Mouse (Mus musculus) small intestine, adult 2 months (tissue): ENCODE measurements around the gene Nlrp3. TPM values are rescaled to one million over a fixed set of nuclear protein-coding genes. Genes with fewer than 3 reads are reported as not detected.
A peak's percentile ranks its signal among the peaks of the same experiment; 100 is the strongest.

Source experiments
- H3K27ac ChIP-seq: fragments of 200-500 bp; 2 replicates; pipeline ENCODE4 v1.5.1; 2012; ENCODE audit warnings: low read depth, low read length, control low read depth, inconsistent platforms; ENCODE audit not compliant: insufficient read depth
- H3K27me3 ChIP-seq: fragments of 200-500 bp; 2 replicates; pipeline ENCODE4 v1.6.1; 2012; ENCODE audit warnings: mild to moderate bottlenecking, moderate library complexity, low read length, inconsistent platforms; ENCODE audit not compliant: control insufficient read depth, insufficient read depth
- H3K36me3 ChIP-seq: fragments of 200-500 bp; 2 replicates; pipeline ENCODE4 v1.6.1; 2012; ENCODE audit warnings: mild to moderate bottlenecking, low read length, control low read depth, inconsistent platforms; ENCODE audit not compliant: control insufficient read depth, insufficient read depth
- H3K4me1 ChIP-seq: fragments of 200-500 bp; 2 replicates; pipeline ENCODE4 v1.6.1; 2012; ENCODE audit warnings: low read length, inconsistent platforms, mixed read lengths; ENCODE audit not compliant: control insufficient read depth, insufficient read depth, insufficient read length
- H3K4me3 ChIP-seq: fragments of 200-500 bp; 2 replicates; pipeline ENCODE4 v1.5.1; 2012; ENCODE audit warnings: low read depth, mild to moderate bottlenecking, control low read depth, inconsistent platforms, low read length, moderate library complexity
- CTCF ChIP-seq: fragments of 200-500 bp; IDR thresholded peaks from 2 replicates; pipeline ENCODE4 v1.5.1; 2012; ENCODE audit warnings: low read depth, mild to moderate bottlenecking, control low read depth, inconsistent platforms, low read length, moderate library complexity, mixed read lengths; ENCODE audit not compliant: insufficient replicate concordance, insufficient read length; ENCODE audit errors: extremely low read depth
- POLR2A ChIP-seq: fragments of 200-500 bp; IDR thresholded peaks from 2 replicates; pipeline ENCODE4 v1.6.1; 2012; ENCODE audit warnings: low read depth, mild to moderate bottlenecking, control low read depth, inconsistent platforms, low read length, moderate library complexity
- WGBS: fragments of 180-500 bp; shearing (Covaris S2); methylation state at CpG from one replicate; pipeline ENCODE4 v1.1.7; 2018; 5-methylcytosine and 5-hydroxymethylcytosine counted together
- polyA plus RNA-seq: library from polyadenylated mRNA; depleted of rRNA; stranded (reverse); fragments of >200 nt; gene quantifications from 2 replicates; pipeline ENCODE4 v1.2.3, GENCODE M21; 2012

Nlrp3 gene
- polyA plus RNA-seq, 1 experiment = 0.16 TPM

DNA sequence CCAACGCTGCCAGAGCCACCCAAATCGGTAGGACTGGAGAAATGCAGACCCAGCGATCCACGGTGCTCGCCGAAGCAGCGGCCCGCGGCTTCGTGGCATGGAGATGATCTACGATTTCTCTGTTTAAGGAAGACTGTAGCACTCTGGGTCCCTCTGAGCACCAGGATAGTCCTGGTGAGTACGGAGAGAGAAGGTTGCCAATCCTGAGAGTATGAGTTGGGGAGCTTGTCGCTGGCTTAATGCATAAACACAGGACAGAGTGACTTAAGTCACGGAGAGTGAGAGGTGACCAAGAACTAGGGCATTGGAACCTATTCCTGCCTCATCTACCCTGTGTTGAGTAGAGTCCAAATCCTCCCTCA lies 34.7 kb upstream of the Nlrp3 start:
- no peaks in the 10 kb centered on the region for H3K27me3 ChIP-seq
- TF ChIP-seq CTCF (no peak), POLR2A (no peak)
- H3K4me3 ChIP-seq = peak overlapping the region; percentile 90
- WGBS = 8% methylated on average over 14 of the region's 14 CpGs
- H3K4me1 ChIP-seq = peaks cover 4% of the 10 kb centered on the region; the same call in 1 of the 2 replicates
- peak overlapping the region; percentile 23; the same call in 1 of the 2 replicates for H3K27ac ChIP-seq
- peaks cover 12% of the 10 kb centered on the region for H3K36me3 ChIP-seq

DNA sequence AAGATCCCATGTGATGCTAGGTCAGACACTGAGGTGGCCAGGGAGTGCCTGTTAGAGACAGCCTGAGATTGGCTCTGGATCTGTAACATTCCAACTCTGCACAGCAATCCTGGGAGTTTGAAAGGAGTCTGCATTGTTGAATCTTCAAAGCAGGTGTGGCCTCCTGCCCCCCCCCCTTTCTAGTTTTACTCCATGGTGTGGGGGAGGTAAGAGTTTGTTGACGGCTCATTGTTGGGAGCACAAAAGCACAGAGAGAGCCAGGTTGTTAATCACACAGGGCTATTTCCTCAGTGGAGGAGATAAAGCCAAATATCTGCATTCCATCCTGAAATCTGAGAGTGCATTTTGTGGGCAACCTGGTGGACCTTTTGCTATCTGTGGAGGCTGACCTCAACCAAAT lies 29.8 kb upstream of the Nlrp3 start:
- WGBS = 94% methylated on average over 1 of the region's 1 CpGs
- no peak overlapping the region for H3K27ac ChIP-seq
- TF ChIP-seq POLR2A (no peak), CTCF (no peak)
- no peaks in the 10 kb centered on the region for H3K27me3 ChIP-seq
- no peaks in the 10 kb centered on the region for H3K4me1 ChIP-seq
- H3K4me3 ChIP-seq = no peak overlapping the region
- no peaks in the 10 kb centered on the region for H3K36me3 ChIP-seq

GRCm38 (mm10) chr11:59512733-59513132 lies 28.6 kb upstream of the Nlrp3 start:
- Histone ChIP-seq H3K27ac (no peak overlapping the region), H3K27me3 (no peaks in the 10 kb centered on the region), H3K4me3 (no peak overlapping the region), H3K36me3 (no peaks in the 10 kb centered on the region), H3K4me1 (no peaks in the 10 kb centered on the region)
- TF ChIP-seq CTCF (no peak), POLR2A (no peak)
- 85% methylated on average over 10 of the region's 10 CpGs for WGBS

DNA sequence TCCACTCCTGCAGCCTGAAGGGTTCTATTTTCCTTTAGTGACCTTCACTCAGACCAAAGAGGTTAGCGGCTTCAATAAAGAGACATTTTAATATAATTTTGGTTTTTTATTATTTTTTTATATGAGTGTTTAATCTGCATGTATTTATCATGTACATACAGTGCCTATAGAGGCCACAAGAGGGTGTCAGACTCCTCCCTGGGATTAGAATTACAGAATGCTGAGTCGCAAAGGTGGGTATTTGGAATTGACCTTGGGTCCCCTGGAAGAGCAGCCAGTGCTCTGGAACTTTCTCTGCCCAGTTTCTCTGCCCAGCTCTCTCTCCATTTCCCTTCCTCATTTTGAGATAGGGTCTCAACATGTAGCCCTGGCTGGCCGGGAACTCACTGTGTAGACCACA lies 27.8 kb upstream of the Nlrp3 start:
- TF ChIP-seq CTCF = no peak
- TF ChIP-seq POLR2A = no peak
- 75% methylated on average over 3 of the region's 3 CpGs for WGBS
- peaks cover 2% of the 10 kb centered on the region; the same call in 1 of the 2 replicates for H3K4me1 ChIP-seq
- H3K27me3 ChIP-seq = no peaks in the 10 kb centered on the region
- H3K4me3 ChIP-seq = no peak overlapping the region
- no peak overlapping the region for H3K27ac ChIP-seq
- no peaks in the 10 kb centered on the region for H3K36me3 ChIP-seq

GRCm38 (mm10) chr11:59514381-59514780 lies 27.0 kb upstream of the Nlrp3 start:
- Histone ChIP-seq H3K36me3 (no peaks in the 10 kb centered on the region), H3K4me1 (peaks cover 2% of the 10 kb centered on the region; the same call in 1 of the 2 replicates), H3K27me3 (no peaks in the 10 kb centered on the region), H3K27ac (no peak overlapping the region), H3K4me3 (no peak overlapping the region)
- WGBS = 65% methylated on average over 6 of the region's 6 CpGs
- TF ChIP-seq CTCF = no peak
- no peak for TF ChIP-seq POLR2A

- H3K27ac ChIP-seq = no peak overlapping the region
- TF ChIP-seq CTCF (no peak), POLR2A (no peak)
- WGBS = 53% methylated on average over 3 of the region's 3 CpGs
Measured at GRCm38 (mm10) chr11:59514789-59515188, 26.6 kb upstream of the Nlrp3 start.

GRCm38 (mm10) chr11:59517441-59517840 lies 23.9 kb upstream of the Nlrp3 start:
- WGBS = 100% methylated on average over 1 of the region's 1 CpGs
- peaks cover 2% of the 10 kb centered on the region; the same call in 1 of the 2 replicates for H3K4me1 ChIP-seq
- no peaks in the 10 kb centered on the region for H3K36me3 ChIP-seq
- no peak overlapping the region for H3K27ac ChIP-seq
- H3K27me3 ChIP-seq = no peaks in the 10 kb centered on the region
- TF ChIP-seq POLR2A (no peak), CTCF (no peak)
- H3K4me3 ChIP-seq = no peak overlapping the region

More at GRCm38 (mm10) chr11:59514789-59515188, 26.6 kb upstream of the Nlrp3 start:
- Histone ChIP-seq H3K4me1 (peaks cover 2% of the 10 kb centered on the region; the same call in 1 of the 2 replicates), H3K27me3 (no peaks in the 10 kb centered on the region), H3K36me3 (no peaks in the 10 kb centered on the region), H3K4me3 (no peak overlapping the region)

- Histone ChIP-seq H3K27me3 (no peaks in the 10 kb centered on the region), H3K36me3 (no peaks in the 10 kb centered on the region), H3K27ac (no peak overlapping the region), H3K4me1 (peaks cover 2% of the 10 kb centered on the region; the same call in 1 of the 2 replicates), H3K4me3 (no peak overlapping the region)
- no peak for TF ChIP-seq POLR2A
- TF ChIP-seq CTCF = no peak
- WGBS = 54% methylated on average over 10 of the region's 10 CpGs
Measured at GRCm38 (mm10) chr11:59518226-59518625, 23.1 kb upstream of the Nlrp3 start.
